Mouse (Mus musculus) heart, adult 9 months (tissue): ENCODE measurements around the gene 2010111I01Rik.

Source experiments
- DNase-seq, 2 experiments: peaks; one replicate each; pipeline ENCODE4 v3.0.0; 2022; ENCODE audit warnings: low spot score in 2 of 2

The 2010111I01Rik gene

GRCm38 (mm10) chr13:63023243-63024217, 58.8 kb downstream of the 2010111I01Rik start:
- DNase-seq: no peak

GRCm38 (mm10) chr13:63030023-63030422, 65.3 kb downstream of the 2010111I01Rik start:
- no peak for DNase-seq

GRCm38 (mm10) chr13:63031244-63031643, 66.6 kb downstream of the 2010111I01Rik start:
- no peak for DNase-seq

GRCm38 (mm10) chr13:63032304-63032830, 67.7 kb downstream of the 2010111I01Rik start:
- DNase-seq: peak in 1 of 2 experiments; percentile 7

- no peak for DNase-seq
These were observed 68.3 kb downstream of the 2010111I01Rik start for GRCm38 (mm10) chr13:63032958-63033357.

GRCm38 (mm10) chr13:63033364-63033763, 68.7 kb downstream of the 2010111I01Rik start:
- DNase-seq: no peak

- DNase-seq: no peak
These were observed 70.0 kb downstream of the 2010111I01Rik start for GRCm38 (mm10) chr13:63034666-63035065.

GRCm38 (mm10) chr13:63037906-63038305, 73.2 kb downstream of the 2010111I01Rik start:
- no peak for DNase-seq

- no peak for DNase-seq
These were observed 73.7 kb downstream of the 2010111I01Rik start for GRCm38 (mm10) chr13:63038415-63038814.

- DNase-seq: no peak
These were observed 74.2 kb downstream of the 2010111I01Rik start for GRCm38 (mm10) chr13:63038871-63039270.

GRCm38 (mm10) chr13:63039326-63039725, 74.6 kb downstream of the 2010111I01Rik start:
- DNase-seq: no peak

- DNase-seq: peak; percentile 23 to 24
These were observed 75.2 kb downstream of the 2010111I01Rik start for GRCm38 (mm10) chr13:63039848-63040247.

GRCm38 (mm10) chr13:63045504-63046205, 81.0 kb downstream of the 2010111I01Rik start:
- peak in 1 of 2 experiments; percentile 10 for DNase-seq

- DNase-seq: peak; percentile 66 to 81
These were observed 81.7 kb downstream of the 2010111I01Rik start for GRCm38 (mm10) chr13:63046206-63047020.

- no peak for DNase-seq
These were observed 99.0 kb downstream of the 2010111I01Rik start for GRCm38 (mm10) chr13:63063706-63064105.

- no peak for DNase-seq
These were observed 101.9 kb downstream of the 2010111I01Rik start for GRCm38 (mm10) chr13:63066607-63067006.

GRCm38 (mm10) chr13:63068371-63069136, 103.9 kb downstream of the 2010111I01Rik start:
- DNase-seq: no peak

GRCm38 (mm10) chr13:63071874-63072273, 107.2 kb downstream of the 2010111I01Rik start:
- DNase-seq: no peak

- peak; percentile 54 to 55 for DNase-seq
These were observed 107.7 kb downstream of the 2010111I01Rik start for GRCm38 (mm10) chr13:63072376-63072775.

GRCm38 (mm10) chr13:63073911-63074675, 109.4 kb downstream of the 2010111I01Rik start:
- peak; percentile 56 to 65 for DNase-seq
